In the genomic region with DNA sequence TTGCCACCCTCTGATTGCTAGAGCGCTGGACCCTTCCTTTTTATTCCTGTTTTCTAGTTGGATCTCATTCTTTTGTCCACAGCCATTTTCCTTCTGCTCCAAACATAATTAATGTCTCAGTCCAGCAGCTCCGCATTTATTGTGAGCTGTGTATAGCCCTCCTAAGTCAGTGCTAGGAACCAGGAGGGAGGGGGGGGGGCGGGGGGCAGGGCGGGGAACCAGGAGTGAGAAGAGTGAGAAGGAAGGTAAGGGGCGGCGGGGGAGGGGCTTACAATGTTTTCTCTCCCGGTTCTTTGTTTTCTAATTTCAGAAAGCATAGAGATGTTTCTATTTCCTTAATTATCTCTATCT, we compare ENCODE assay signal across 9 mouse cellular contexts.
DNase-seq lines count a peak whose midpoint lies in the region; ATAC-seq lines count a peak whose summit lies in the region.
"Had no signal": no experiment of that assay in that cellular context is flagged by ENCODE, and none has a peak within 500 bp of the region (broad histone marks: within the 10 kb centered on the region; RNA-seq: fewer than 3 reads in every experiment).

No protein-coding gene starts in this region.

- peak; percentile 72 for ATAC-seq in kidney, embryonic 16.5 days (ENCODE audit: low FRiP score, low TSS enrichment)

- no peak for DNase-seq in kidney, adult 9 months
- DNase-seq in forelimb bud, embryonic 11.5 days (ENCODE audit: low read depth, low spot score): peak; percentile 23
- no peak for DNase-seq in midbrain, embryonic 10.5 days (ENCODE audit: low spot score)
- no peak for DNase-seq in spleen, postnatal 10 days (ENCODE audit: low spot score in 2 of 2)
- no peak for DNase-seq in liver
- DNase-seq in adrenal gland, adult 8-10 months: no peak
- DNase-seq: right cerebral cortex, postnatal 4 days had no signal

- peak overlapping the region; percentile 25 for H3K4me3 ChIP-seq in kidney, embryonic 16.5 days (ENCODE audit: low read length)
- no peak overlapping the region for H3K4me3 ChIP-seq in midbrain, embryonic 10.5 days
- H3K4me3 ChIP-seq: lung, embryonic 15.5 days had no signal

- peak overlapping the region; percentile 61; the same call in 1 of the 2 replicates for H3K27ac ChIP-seq in kidney, embryonic 16.5 days (ENCODE audit: low read length)
- peak overlapping the region; percentile 65; the same call in 1 of the 2 replicates for H3K27ac ChIP-seq in midbrain, embryonic 10.5 days (replicated peaks)
- H3K27ac ChIP-seq: lung, embryonic 15.5 days had no signal

- H3K27me3 ChIP-seq in kidney, embryonic 16.5 days (ENCODE audit: insufficient read depth, low read length): no peaks in the 10 kb centered on the region
- no peaks in the 10 kb centered on the region for H3K27me3 ChIP-seq in midbrain, embryonic 10.5 days (ENCODE audit: low read depth, poor library complexity, severe bottlenecking)
- H3K27me3 ChIP-seq: lung, embryonic 15.5 days had no signal

- WGBS in kidney, embryonic 16.5 days: 7% methylated on average over 5 of the region's 7 CpGs
- WGBS in midbrain, embryonic 10.5 days: 26% methylated on average over 5 of the region's 7 CpGs

- H3K36me3 ChIP-seq in kidney, embryonic 16.5 days (ENCODE audit: insufficient read depth, low read length): no peaks in the 10 kb centered on the region
- H3K36me3 ChIP-seq in midbrain, embryonic 10.5 days: no peaks in the 10 kb centered on the region
- H3K36me3 ChIP-seq: lung, embryonic 15.5 days had no signal

- H3K9ac ChIP-seq in kidney, embryonic 16.5 days (replicated peaks; ENCODE audit: low read length): no peak overlapping the region
- H3K9ac ChIP-seq: lung, embryonic 15.5 days had no signal

- H3K4me2 ChIP-seq in kidney, embryonic 16.5 days (replicated peaks; ENCODE audit: low read depth, low read length): peak overlapping the region; percentile 40
- H3K4me2 ChIP-seq: lung, embryonic 15.5 days had no signal

- H3K4me1 ChIP-seq in kidney, embryonic 16.5 days (ENCODE audit: insufficient read depth, low read length): peaks cover 10% of the 10 kb centered on the region
- peaks cover 10% of the 10 kb centered on the region for H3K4me1 ChIP-seq in midbrain, embryonic 10.5 days
- H3K4me1 ChIP-seq: lung, embryonic 15.5 days had no signal

- no peaks in the 10 kb centered on the region for H3K9me3 ChIP-seq in kidney, embryonic 16.5 days (ENCODE audit: low read length)
- no peaks in the 10 kb centered on the region for H3K9me3 ChIP-seq in midbrain, embryonic 10.5 days (replicated peaks)
- H3K9me3 ChIP-seq: lung, embryonic 15.5 days had no signal
